Mouse (Mus musculus): ENCODE measurements around the gene Cdh23.

- TF ChIP-seq CTCF (IDR thresholded peaks at IDR 0.05; ENCODE audit: low read depth) (no peak), EP300 (IDR thresholded peaks at IDR 0.05; ENCODE audit: low read depth) (no peak)
These were observed 396.7 kb downstream of the Cdh23 start for GRCm38 (mm10) chr10:60299636-60300035.

Measured in heart, postnatal 0 days (tissue).